Mouse (Mus musculus) lung, postnatal 0 days (tissue): ENCODE data around the gene Rac3.

Experiments used
- CTCF ChIP-seq: IDR thresholded peaks from 2 replicates; pipeline ENCODE4 v1.5.1; 2016; ENCODE audit warnings: antibody characterized with exemption, mild to moderate bottlenecking
- EP300 ChIP-seq: IDR thresholded peaks from 2 replicates; pipeline ENCODE4 v1.6.1; 2016; ENCODE audit warnings: antibody characterized with exemption, mild to moderate bottlenecking, control low read depth

GRCm38 (mm10) chr11:120723509-120723908, 2.2 kb downstream of the Rac3 start:
- TF ChIP-seq CTCF (no peak), EP300 (no peak)
